Mouse (Mus musculus) layer of hippocampus, postnatal 36 days (tissue): ENCODE results near the gene Zbtb16. TPM values are rescaled to one million over a fixed set of nuclear protein-coding genes. Genes with fewer than 3 reads are reported as not detected.

Source experiments
- DNase-seq, 2 experiments: peaks; one replicate each; pipeline ENCODE4 v3.0.0; 2022
- total RNA-seq, 2 experiments: library from RNA; stranded (reverse); gene quantifications; 2 replicates each; pipeline ENCODE4 v1.2.3; 2021

Gene Zbtb16
- total RNA-seq, 2 experiments from 2014 or later: 104 to 149 TPM

DNA sequence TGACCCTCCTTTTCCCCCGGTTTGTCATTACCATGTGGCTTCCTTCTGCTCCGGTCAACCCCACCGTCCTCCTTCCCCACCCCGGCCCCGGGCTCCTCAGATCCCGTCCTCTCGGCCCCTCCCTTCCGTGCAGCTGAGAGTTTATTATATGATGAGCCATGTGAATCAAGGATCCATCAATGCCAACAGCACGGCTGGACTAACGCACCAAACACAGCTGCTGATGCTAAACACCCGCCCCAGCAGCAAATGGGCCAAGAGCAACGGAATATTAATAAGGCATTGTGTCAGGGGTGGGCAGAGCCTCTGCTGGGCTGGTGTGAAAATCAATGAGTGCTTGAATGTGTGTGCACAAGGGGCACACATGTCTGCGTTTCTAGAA lies 173.0 kb downstream of the Zbtb16 start:
- DNase-seq: no peak

- DNase-seq: no peak
Measured at GRCm38 (mm10) chr9:48662361-48663051, 173.5 kb downstream of the Zbtb16 start.

DNA sequence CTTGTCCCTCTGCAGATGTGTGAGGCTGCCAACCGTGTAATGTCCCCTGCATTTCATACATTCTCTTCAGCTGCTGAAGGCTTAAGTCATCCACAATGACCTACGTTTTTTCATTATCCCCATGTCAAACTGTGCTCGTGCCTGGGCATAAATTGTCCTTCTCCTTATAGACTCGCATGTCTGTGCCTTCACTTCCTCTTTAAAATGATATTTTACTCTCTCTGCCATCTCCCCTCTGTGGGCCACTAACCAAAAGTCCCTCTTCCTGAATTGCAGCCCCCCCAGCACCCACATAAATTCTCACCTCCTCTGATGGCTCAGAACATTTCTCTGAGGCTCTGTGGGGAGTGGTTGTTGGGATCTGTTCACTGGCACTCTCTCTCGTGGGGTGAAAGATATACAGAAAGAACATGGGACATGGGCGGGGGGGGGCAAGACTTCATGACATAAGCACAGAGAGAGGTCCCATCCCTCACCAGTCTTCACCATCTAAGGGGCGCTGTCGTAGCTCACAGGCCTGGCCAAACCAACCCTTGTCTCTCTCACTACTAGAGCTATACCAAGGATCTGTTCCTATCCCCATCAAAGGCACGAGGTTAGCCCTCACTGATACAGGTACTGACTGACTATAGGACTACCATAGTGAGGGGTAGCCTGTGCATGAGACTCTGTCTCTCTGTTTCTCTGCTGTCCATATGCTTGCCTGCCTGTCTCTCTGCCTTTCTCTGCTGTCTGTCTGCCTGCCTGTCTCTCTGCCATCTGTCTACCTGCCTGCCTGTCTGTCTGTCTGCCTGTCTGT lies 174.6 kb downstream of the Zbtb16 start:
- no peak for DNase-seq

GRCm38 (mm10) chr9:48655525-48656169 lies 180.4 kb downstream of the Zbtb16 start:
- DNase-seq: no peak

DNA sequence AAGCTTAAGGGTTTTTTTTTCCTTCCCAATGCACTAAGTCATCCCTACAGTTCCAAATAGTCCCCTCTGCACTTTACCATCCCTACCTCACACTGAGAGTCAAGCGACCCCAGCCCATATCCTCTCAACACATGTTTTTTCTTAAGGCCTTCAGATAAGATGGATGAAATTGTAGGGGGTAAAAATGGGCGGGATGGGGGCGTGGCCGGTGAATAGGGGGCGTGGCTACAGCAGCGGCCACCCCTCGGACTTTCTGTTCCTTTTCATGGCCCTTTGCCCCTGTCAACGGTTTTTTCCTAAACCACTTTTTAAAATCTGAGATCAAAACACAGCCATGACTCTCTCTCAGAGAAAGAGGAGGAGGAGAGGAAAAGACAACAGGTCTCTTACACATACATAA lies 181.3 kb downstream of the Zbtb16 start:
- DNase-seq: no peak

GRCm38 (mm10) chr9:48653399-48654070 lies 182.5 kb downstream of the Zbtb16 start:
- DNase-seq: no peak

DNA sequence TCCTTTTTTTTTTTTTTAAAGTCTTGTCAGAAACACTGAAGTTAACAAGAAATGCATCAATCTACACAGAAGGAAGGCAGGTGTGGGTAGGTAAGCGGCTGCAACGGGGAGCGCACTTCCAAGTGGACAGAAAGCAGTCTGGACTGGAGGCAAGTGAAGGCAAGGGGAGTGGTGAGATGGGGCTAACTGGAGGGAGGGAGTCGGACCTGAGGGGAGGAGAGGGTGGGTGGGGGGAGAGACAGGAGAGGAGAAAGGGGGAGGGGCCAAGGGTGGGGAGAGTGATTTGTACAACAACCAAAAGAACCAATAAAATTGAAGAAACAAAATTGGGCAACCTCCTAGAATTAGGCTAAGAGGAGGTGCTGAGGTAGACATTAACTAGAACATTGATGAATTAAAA lies 184.0 kb downstream of the Zbtb16 start:
- no peak for DNase-seq

- DNase-seq: no peak
Measured at GRCm38 (mm10) chr9:48650846-48651245, 185.2 kb downstream of the Zbtb16 start.

DNA sequence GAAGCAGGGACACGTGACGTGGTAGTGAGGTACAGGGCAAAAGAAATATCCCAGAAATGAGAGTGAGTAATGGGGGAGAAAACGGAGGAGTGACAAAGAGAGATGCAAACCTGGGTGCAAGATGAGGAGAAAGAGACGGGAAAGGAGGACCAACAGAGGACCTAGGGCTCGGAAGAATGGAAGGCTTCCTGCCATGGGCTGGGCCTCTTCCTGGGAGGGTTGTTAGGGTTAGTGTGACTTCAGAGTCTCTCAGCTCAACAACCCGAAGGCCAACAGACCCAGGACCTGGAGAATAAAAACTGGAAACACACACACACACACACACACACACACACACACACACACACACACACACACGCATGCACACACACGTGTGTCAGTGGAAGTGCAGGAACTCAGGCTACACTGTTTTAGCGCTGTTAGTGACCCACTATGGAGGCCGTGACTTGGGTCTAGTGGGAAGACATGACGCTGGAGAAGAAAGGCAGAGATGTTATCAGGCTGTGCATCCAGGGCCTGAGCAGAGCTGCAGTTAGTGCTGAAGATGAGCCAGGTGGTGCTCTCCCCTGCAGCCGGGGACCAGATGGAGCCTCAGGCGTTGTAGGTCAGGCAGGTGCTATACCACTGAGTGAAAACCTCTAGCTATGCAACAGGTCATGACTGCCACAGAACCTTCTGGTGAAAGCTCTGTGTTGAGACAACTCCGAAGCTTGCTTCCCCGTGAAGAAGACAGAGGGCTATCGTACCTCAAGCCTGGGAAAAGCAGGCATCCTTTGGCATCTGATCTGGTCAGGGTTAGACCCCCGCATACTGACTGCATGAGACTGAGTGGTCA lies 186.0 kb downstream of the Zbtb16 start:
- DNase-seq: peak in 1 of 2 experiments; percentile 3

DNA sequence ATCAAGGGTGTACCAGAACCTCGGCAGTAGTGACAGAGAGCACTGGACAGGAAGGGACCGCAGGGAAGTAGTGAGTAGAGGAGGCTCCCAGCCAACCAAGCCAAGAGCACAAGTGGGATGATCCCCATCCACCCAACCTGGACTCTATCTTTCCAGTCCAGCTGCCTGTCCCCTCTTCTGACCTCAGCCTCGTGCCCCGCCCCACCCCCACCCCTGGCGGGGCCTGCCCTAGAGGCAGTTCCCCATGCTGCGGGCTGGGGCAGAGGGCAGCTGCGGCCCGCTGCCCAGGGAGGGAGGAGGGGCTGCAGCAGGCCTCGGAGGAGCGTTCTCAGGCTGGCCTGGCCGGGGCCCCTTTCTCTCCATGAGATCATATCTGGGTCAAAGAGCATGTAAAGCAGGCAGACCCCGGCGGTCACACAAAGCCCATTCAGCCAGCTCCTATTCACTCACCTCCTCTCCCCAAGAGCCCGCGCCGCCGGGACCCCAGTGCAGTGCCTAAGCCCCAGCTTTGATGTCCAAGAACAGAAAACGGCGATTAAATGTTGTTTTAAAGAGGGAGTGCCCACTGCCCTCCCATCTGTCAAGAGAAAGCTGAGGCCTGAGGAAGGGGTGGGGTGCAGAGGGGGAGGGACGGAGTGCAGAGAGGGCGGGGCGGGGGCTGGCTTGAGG lies 186.8 kb downstream of the Zbtb16 start:
- DNase-seq: peak in 1 of 2 experiments; percentile 35

DNA sequence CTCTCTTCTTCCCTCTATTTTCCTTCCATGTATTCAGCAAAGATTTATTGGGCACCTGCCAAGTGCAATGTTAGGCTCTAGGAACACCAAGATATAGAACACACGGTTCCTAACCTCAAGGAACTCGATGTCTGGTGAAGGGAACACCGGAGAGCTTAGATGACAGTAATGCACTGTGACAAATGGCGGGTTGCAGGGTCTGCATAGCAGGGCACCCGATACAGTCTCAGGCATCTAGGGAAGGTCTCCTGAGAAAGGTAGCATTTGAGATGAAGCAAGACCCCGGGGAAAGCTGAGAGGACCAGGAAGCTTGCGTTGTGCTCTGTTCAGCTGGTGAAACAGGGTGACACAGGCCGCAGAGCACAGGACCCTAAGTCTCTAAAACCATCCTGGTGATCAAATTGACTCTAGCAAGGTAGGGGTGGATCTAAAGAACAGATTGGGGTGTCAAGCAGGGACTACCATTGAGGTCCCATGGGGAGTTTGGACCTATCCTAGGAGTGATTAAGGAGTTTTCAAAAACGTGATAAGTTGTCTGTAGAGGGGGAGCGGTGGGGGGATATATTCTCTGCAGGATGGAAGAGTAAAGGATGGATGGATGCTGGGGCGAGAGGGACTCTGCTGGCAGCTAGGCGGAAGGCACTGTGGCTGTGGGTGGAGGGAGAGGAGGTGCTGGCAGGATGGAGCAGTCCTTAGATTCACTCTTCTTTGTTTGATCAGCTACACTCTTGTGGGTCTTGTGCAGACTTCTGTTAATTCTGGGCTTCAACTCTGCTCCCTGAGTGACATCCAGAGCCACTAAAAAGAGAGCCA lies 187.5 kb downstream of the Zbtb16 start:
- peak in 1 of 2 experiments; percentile 13 for DNase-seq

GRCm38 (mm10) chr9:48647648-48648284 lies 188.3 kb downstream of the Zbtb16 start:
- DNase-seq: peak in 1 of 2 experiments; percentile 5

DNA sequence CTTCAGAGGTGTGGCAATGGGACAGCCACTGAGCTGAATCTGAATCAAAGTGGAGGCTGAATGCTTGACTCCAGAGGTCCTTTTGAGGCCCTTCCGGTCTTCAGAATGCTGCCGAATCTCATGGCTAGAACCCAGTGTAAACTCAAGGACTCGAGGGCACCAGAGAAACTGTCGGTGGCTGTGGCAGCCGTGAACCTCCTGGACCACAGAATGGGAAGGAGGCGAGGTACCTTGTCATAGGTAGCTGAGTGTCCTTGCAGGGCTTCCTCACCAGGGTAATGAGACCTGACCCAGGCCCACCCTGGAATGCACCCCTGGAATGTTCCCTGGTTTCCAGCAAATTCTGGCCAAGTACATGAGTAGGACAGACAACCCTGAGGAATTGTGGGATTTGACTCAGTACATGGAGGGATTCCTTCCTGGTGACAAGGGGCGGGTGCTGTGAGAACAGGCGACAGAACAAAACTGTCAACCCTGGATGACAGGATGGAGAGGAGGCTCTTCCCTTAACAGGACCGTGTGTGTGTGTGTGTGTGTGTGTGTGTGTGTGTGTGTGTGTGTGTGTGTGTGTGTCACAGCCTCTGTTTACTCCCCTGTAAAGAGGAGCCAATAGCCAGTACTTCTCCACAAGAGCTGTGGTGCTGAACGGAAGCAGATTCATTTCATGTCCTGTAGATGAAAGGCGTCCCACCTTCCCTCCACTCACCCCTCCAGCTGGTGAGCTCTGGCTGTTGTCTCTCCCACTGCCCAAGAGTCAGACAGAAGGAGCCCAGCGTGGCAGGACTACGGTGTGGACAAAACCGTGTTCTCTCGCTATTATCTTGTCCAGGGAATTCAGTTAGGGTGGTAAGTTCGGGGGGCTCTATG lies 189.0 kb downstream of the Zbtb16 start:
- no peak for DNase-seq

DNA sequence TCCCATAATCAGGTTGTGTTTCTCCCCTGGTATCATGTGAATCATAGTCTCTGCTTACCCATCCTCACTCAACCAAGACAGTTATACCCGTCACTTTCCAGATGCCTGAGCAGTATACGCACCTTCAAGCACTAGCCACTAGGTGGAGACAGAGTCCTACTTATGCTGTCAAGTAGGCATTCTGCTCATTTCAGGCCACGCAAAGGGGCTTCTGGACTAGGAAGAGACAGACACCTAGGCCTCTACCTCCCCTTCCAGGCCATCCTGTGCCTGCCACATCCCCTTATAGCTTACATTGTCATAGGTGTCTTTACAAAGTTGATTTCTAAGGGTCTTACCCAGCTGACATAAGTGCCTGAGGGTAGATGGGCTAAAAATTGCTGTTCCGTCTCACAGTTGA lies 189.8 kb downstream of the Zbtb16 start:
- peak; percentile 71 to 77 for DNase-seq

- no peak for DNase-seq
Measured at GRCm38 (mm10) chr9:48645648-48646126, 190.3 kb downstream of the Zbtb16 start.

DNA sequence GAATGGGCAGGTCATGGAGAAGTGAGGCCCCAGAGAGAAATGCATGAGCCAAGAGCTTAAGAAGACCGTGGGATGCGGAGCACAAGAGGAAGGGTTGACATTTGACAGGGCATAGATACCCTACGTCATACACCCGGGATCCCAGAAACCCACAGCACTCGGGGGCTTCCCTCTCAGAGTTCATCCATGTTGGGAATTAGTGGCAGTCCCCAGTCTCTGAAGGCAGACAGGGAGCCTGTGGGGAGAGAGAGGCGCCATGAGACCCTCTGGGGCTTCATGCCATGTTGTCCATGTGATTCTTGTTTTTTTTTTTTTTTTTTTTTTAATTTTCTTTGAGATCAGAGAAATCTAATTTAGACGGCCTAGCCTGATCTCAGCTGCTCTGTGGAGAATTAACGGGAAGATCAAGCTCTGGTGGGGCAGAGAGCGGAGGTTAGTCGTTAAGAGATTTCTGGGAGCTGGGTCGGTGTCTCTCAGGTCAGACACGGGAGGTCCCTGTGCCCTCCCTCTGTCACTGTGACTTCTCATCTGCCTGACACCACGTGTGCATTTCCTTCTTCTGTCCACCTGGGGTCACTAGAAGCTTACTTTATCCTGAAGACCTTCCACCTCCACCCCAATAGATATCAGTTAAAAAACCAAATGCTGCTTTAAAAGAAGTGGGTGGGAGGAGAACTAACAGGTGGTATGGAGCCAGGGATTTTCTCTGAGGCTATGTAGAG lies 190.9 kb downstream of the Zbtb16 start:
- DNase-seq: no peak

GRCm38 (mm10) chr9:48644376-48644775 lies 191.6 kb downstream of the Zbtb16 start:
- DNase-seq: no peak

- DNase-seq: no peak
Measured at GRCm38 (mm10) chr9:48641636-48642035, 194.4 kb downstream of the Zbtb16 start.
